Mouse (Mus musculus): ENCODE results near the gene Nxt1.

Gene Nxt1

GRCm38 (mm10) chr2:148672199-148673096 lies at the start of gene Nxt1:
Nxt1 (plus strand) TSS chr2:148672601.
- DNase-seq, result peak; percentile 99

GRCm38 (mm10) chr2:148623067-148623466 lies 49.3 kb upstream of the Nxt1 start:
- no peak for DNase-seq

- DNase-seq, result no peak
These were observed 47.9 kb upstream of the Nxt1 start for GRCm38 (mm10) chr2:148624484-148624883.

GRCm38 (mm10) chr2:148627011-148627471 lies 45.4 kb upstream of the Nxt1 start:
- DNase-seq, result no peak

- DNase-seq, result no peak
These were observed 41.4 kb upstream of the Nxt1 start for GRCm38 (mm10) chr2:148631011-148631410.

- DNase-seq, result no peak
These were observed 40.8 kb upstream of the Nxt1 start for GRCm38 (mm10) chr2:148631602-148632001.

- no peak for DNase-seq
These were observed 37.9 kb upstream of the Nxt1 start for GRCm38 (mm10) chr2:148634466-148634865.

GRCm38 (mm10) chr2:148642610-148643370 lies 29.6 kb upstream of the Nxt1 start:
- DNase-seq, result no peak

- no peak for DNase-seq
These were observed 27.9 kb upstream of the Nxt1 start for GRCm38 (mm10) chr2:148644421-148645000.

GRCm38 (mm10) chr2:148650587-148651357 lies 21.6 kb upstream of the Nxt1 start:
- DNase-seq, result no peak

GRCm38 (mm10) chr2:148654961-148655360 lies 17.4 kb upstream of the Nxt1 start:
- DNase-seq, result peak; percentile 65

- DNase-seq, result no peak
These were observed 8.9 kb upstream of the Nxt1 start for GRCm38 (mm10) chr2:148663458-148663857.

- peak; percentile 91 for DNase-seq
These were observed 5.4 kb downstream of the Nxt1 start for GRCm38 (mm10) chr2:148677801-148678200.

- peak; percentile 94 for DNase-seq
These were observed 6.9 kb downstream of the Nxt1 start for GRCm38 (mm10) chr2:148679346-148679745.

- peak; percentile 99 for DNase-seq
These were observed 8.4 kb downstream of the Nxt1 start, which contains the start of gene Gzf1 for GRCm38 (mm10) chr2:148680775-148681291. Gzf1 (plus strand) TSS chr2:148681023.

- peak; percentile 71 for DNase-seq
These were observed 9.1 kb downstream of the Nxt1 start for GRCm38 (mm10) chr2:148681461-148681891.

GRCm38 (mm10) chr2:148683031-148683430 lies 10.6 kb downstream of the Nxt1 start:
- DNase-seq, result no peak

GRCm38 (mm10) chr2:148684972-148685371 lies 12.6 kb downstream of the Nxt1 start:
- no peak for DNase-seq

GRCm38 (mm10) chr2:148685709-148686108 lies 13.3 kb downstream of the Nxt1 start:
- DNase-seq, result no peak

- no peak for DNase-seq
These were observed 14.5 kb downstream of the Nxt1 start for GRCm38 (mm10) chr2:148686862-148687261.

- DNase-seq, result no peak
These were observed 15.6 kb downstream of the Nxt1 start for GRCm38 (mm10) chr2:148687971-148688370.

Data from retina, postnatal 1 day (tissue).